Mouse (Mus musculus): ENCODE results near the gene Gm10436. TPM values are rescaled to one million over a fixed set of nuclear protein-coding genes. Genes with fewer than 3 reads are reported as not detected.
"Not testable (repeated sequence)": the region's sequence is repeated elsewhere in the genome, so short reads cannot be mapped to it uniquely, and the experiment has no call there.

The Gm10436 gene
- not detected in 2 replicates for polyA plus RNA-seq (2015; fragmentation: Nextera tagmentation; extraction: Ambion mirVana)

GRCm38 (mm10) chr12:88182008-88182407, at the start of gene Gm10436:
TSS of gene Gm10436 (minus strand) at chr12:88182108.
- not testable (repeated sequence) for H3K27me3 ChIP-seq; H3K4me3 ChIP-seq; H3K4me2 ChIP-seq; H3K9ac ChIP-seq; ATAC-seq (ENCODE audit: low FRiP score, low read depth); H3K27ac ChIP-seq (replicated peaks); H3K9me3 ChIP-seq; H3K4me1 ChIP-seq (replicated peaks); H3K36me3 ChIP-seq
- WGBS: 69% methylated on average over 1 of the region's 1 CpGs

GRCm38 (mm10) chr12:88219445-88219844, 37.5 kb upstream of the Gm10436 start:
- no peaks in the 10 kb centered on the region for H3K36me3 ChIP-seq
- no peaks in the 10 kb centered on the region for H3K4me1 ChIP-seq (replicated peaks)
- WGBS: 92% methylated on average over 3 of the region's 3 CpGs
- no peaks in the 10 kb centered on the region for H3K9me3 ChIP-seq
- no peaks in the 10 kb centered on the region for H3K27me3 ChIP-seq
- no peak overlapping the region for H3K4me2 ChIP-seq
- no peak for ATAC-seq (ENCODE audit: low FRiP score, low read depth)
- H3K4me3 ChIP-seq: no peak overlapping the region
- no peak overlapping the region for H3K9ac ChIP-seq
- no peak overlapping the region for H3K27ac ChIP-seq (replicated peaks)

- not testable (repeated sequence) for H3K4me1 ChIP-seq (replicated peaks); H3K9me3 ChIP-seq; H3K9ac ChIP-seq; H3K27me3 ChIP-seq; ATAC-seq (ENCODE audit: low FRiP score, low read depth); H3K36me3 ChIP-seq; H3K4me3 ChIP-seq; H3K27ac ChIP-seq (replicated peaks); H3K4me2 ChIP-seq
Observed at GRCm38 (mm10) chr12:88218059-88218458, 36.2 kb upstream of the Gm10436 start.

- H3K9me3 ChIP-seq: no peaks in the 10 kb centered on the region
- WGBS: 86% methylated on average over 12 of the region's 12 CpGs
- H3K4me2 ChIP-seq: no peak overlapping the region
- no peak overlapping the region for H3K4me3 ChIP-seq
- no peaks in the 10 kb centered on the region for H3K27me3 ChIP-seq
- H3K27ac ChIP-seq (replicated peaks): no peak overlapping the region
- no peak for ATAC-seq (ENCODE audit: low FRiP score, low read depth)
- H3K4me1 ChIP-seq (replicated peaks): no peaks in the 10 kb centered on the region
- no peak overlapping the region for H3K9ac ChIP-seq
- no peaks in the 10 kb centered on the region for H3K36me3 ChIP-seq
Observed at GRCm38 (mm10) chr12:88214641-88215040, 32.7 kb upstream of the Gm10436 start.

DNA sequence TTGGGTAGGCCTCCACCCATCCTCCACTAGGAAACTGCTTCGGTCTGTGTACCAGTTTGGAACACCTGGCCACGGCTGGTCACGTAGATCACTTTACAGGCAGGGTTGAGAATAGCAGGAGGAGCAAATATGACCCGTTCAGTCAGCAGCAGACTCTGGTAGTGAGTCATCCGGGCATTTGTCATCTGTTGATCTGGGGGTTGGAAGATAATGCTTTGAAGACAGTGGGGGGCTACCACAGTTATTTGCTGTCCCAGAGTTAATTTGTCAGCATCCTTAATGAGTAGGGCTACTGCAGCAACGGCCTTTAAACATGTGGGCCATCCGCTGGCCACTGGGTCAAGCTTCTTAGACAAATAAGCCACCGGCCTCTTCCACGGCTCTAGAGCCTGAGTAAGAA, 29.6 kb upstream of the Gm10436 start:
- not testable (repeated sequence) for H3K27me3 ChIP-seq; H3K4me1 ChIP-seq (replicated peaks); ATAC-seq (ENCODE audit: low FRiP score, low read depth); H3K4me3 ChIP-seq; H3K9ac ChIP-seq; H3K27ac ChIP-seq (replicated peaks); H3K9me3 ChIP-seq; H3K4me2 ChIP-seq; H3K36me3 ChIP-seq
- WGBS: 93% methylated on average over 9 of the region's 9 CpGs

GRCm38 (mm10) chr12:88202856-88203255, 20.9 kb upstream of the Gm10436 start:
- Histone ChIP-seq H3K9me3 (no peaks in the 10 kb centered on the region), H3K27me3 (no peaks in the 10 kb centered on the region), H3K9ac (no peak overlapping the region), H3K4me2 (no peak overlapping the region), H3K27ac (replicated peaks) (no peak overlapping the region), H3K36me3 (no peaks in the 10 kb centered on the region), H3K4me3 (no peak overlapping the region), H3K4me1 (replicated peaks) (no peaks in the 10 kb centered on the region)
- 96% methylated on average over 2 of the region's 2 CpGs for WGBS
- ATAC-seq (ENCODE audit: low FRiP score, low read depth): no peak

Other genes with a start within 250 kb of the Gm10436 start
- gene Gm2042, start 228.0 kb downstream of the Gm10436 start, polyA plus RNA-seq (2015; fragmentation: Nextera tagmentation; extraction: Ambion mirVana): not detected in 2 replicates
- gene Gm2075, start 170.3 kb downstream of the Gm10436 start, polyA plus RNA-seq (2015; fragmentation: Nextera tagmentation; extraction: Ambion mirVana): not detected in 2 replicates
- not detected in 2 replicates for gene Gm6803, start 163.3 kb downstream of the Gm10436 start, polyA plus RNA-seq (2015; fragmentation: Nextera tagmentation; extraction: Ambion mirVana)
- not detected in 2 replicates for gene Gm2056, start 155.1 kb downstream of the Gm10436 start, polyA plus RNA-seq (2015; fragmentation: Nextera tagmentation; extraction: Ambion mirVana)
- not detected in 2 replicates for gene Gm16368, start 98.4 kb downstream of the Gm10436 start, polyA plus RNA-seq (2015; fragmentation: Nextera tagmentation; extraction: Ambion mirVana)
- not detected in 2 replicates for gene Gm8332, start 68.0 kb upstream of the Gm10436 start, polyA plus RNA-seq (2015; fragmentation: Nextera tagmentation; extraction: Ambion mirVana)
- gene Gm5662, start 92.4 kb upstream of the Gm10436 start, polyA plus RNA-seq (2015; fragmentation: Nextera tagmentation; extraction: Ambion mirVana): not detected in 2 replicates
- not detected in 2 replicates for gene Gm5039, start 141.9 kb upstream of the Gm10436 start, polyA plus RNA-seq (2015; fragmentation: Nextera tagmentation; extraction: Ambion mirVana)
- gene Adck1, start 178.4 kb upstream of the Gm10436 start, polyA plus RNA-seq (2015; fragmentation: Nextera tagmentation; extraction: Ambion mirVana): 36.4 and 38.0 TPM in 2 replicates